12 mouse cellular contexts compared by ENCODE assay signal in genomic region chr3:31047263-31047662, GRCm38 (mm10). TPM values are rescaled to one million over a fixed set of nuclear protein-coding genes. Genes with fewer than 3 reads are reported as not detected.
DNase-seq lines count a peak whose midpoint lies in the region; ATAC-seq and TF ChIP-seq lines count a peak whose summit lies in the region.
"Had no signal": no experiment of that assay in that cellular context is flagged by ENCODE, and none has a peak within 500 bp of the region (broad histone marks: within the 10 kb centered on the region; RNA-seq: fewer than 3 reads in every experiment).

No protein-coding gene starts in this region.

- H3K4me3 ChIP-seq in kidney, adult 2 months (ENCODE audit: insufficient read depth, low read depth, low read length) = no peak overlapping the region
- H3K4me3 ChIP-seq in midbrain, embryonic 15.5 days = no peak overlapping the region
- H3K4me3 ChIP-seq: forebrain, embryonic 15.5 days; heart, embryonic 13.5 days; intestine, embryonic 15.5 days had no signal

- no peak for TF ChIP-seq POLR2A in kidney, adult 2 months (IDR thresholded peaks at IDR 0.05; ENCODE audit: low read depth, low read length)

- 69% methylated on average over 3 of the region's 3 CpGs for WGBS in kidney, adult 2 months
- WGBS in midbrain, embryonic 15.5 days = 76% methylated on average over 3 of the region's 3 CpGs

- no peak overlapping the region for H3K9ac ChIP-seq in midbrain, embryonic 15.5 days
- H3K9ac ChIP-seq: forebrain, embryonic 15.5 days; heart, embryonic 13.5 days; intestine, embryonic 15.5 days had no signal

- TF ChIP-seq CTCF in kidney, adult 2 months (conservative IDR thresholded peaks at IDR 0.05; ENCODE audit: insufficient read depth, insufficient read length, low read depth, low read length) = 0 out of 2 replicates have a peak, but pooled peaks have one; percentile 8

- no peaks in the 10 kb centered on the region; the same call in none of the 2 replicates for H3K36me3 ChIP-seq in kidney, adult 2 months (ENCODE audit: control insufficient read depth, insufficient read depth, low read length)
- H3K36me3 ChIP-seq in midbrain, embryonic 15.5 days (replicated peaks) = 0 out of 2 replicates have a peak, but pooled peaks cover 14% of the 10 kb centered on the region
- H3K36me3 ChIP-seq: forebrain, embryonic 15.5 days had no signal

- ATAC-seq in common myeloid progenitor, adult 5-6 weeks (replicated peaks; ENCODE audit: low read depth, poor library complexity, severe bottlenecking) = peak; percentile 72; the same call in 1 of the 2 replicates
- no peak for ATAC-seq in midbrain, embryonic 15.5 days (replicated peaks)
- ATAC-seq: forebrain, embryonic 15.5 days; intestine, embryonic 15.5 days had no signal

- H3K27ac ChIP-seq in kidney, adult 2 months (ENCODE audit: insufficient read depth, low read depth, low read length) = no peak overlapping the region
- no peak overlapping the region for H3K27ac ChIP-seq in midbrain, embryonic 15.5 days
- H3K27ac ChIP-seq: forebrain, embryonic 15.5 days; heart, embryonic 13.5 days; intestine, embryonic 15.5 days; macrophage had no signal

- no peak overlapping the region for H3K4me2 ChIP-seq in midbrain, embryonic 15.5 days
- H3K4me2 ChIP-seq: forebrain, embryonic 15.5 days; heart, embryonic 13.5 days; intestine, embryonic 15.5 days had no signal

- H3K9me3 ChIP-seq in midbrain, embryonic 15.5 days = no peaks in the 10 kb centered on the region
- H3K9me3 ChIP-seq: forebrain, embryonic 15.5 days; heart, embryonic 13.5 days; intestine, embryonic 15.5 days had no signal

- H3K27me3 ChIP-seq in kidney, adult 2 months (replicated peaks; ENCODE audit: control insufficient read depth, insufficient read depth, low read length) = no peaks in the 10 kb centered on the region
- no peaks in the 10 kb centered on the region for H3K27me3 ChIP-seq in midbrain, embryonic 15.5 days (replicated peaks)
- H3K27me3 ChIP-seq: forebrain, embryonic 15.5 days; heart, embryonic 13.5 days; intestine, embryonic 15.5 days had no signal

- DNase-seq in kidney, adult 2 months = no peak
- DNase-seq in kidney, adult 8-10 months = no peak
- DNase-seq in right cerebral cortex, postnatal 4 days = peak; percentile 12
- no peak for DNase-seq in right cerebral cortex, adult 2 months (ENCODE audit: low spot score in 2 of 2)
- peak; percentile 29 for DNase-seq in thymus, postnatal 25 days
- DNase-seq in gastrocnemius, adult 18-20 months (ENCODE audit: low spot score) = no peak

- H3K4me1 ChIP-seq in kidney, adult 2 months (ENCODE audit: control insufficient read depth, insufficient read depth, low read length) = peaks cover 4% of the 10 kb centered on the region; the same call in 1 of the 2 replicates
- no peaks in the 10 kb centered on the region for H3K4me1 ChIP-seq in midbrain, embryonic 15.5 days
- H3K4me1 ChIP-seq: forebrain, embryonic 15.5 days; heart, embryonic 13.5 days; intestine, embryonic 15.5 days had no signal

RNA-seq across cellular contexts. Expression of gene Skil, which starts 47.6 kb away (rescaled TPM):
- 5.8 and 7.7 TPM in 2 replicates for polyA plus RNA-seq in kidney, adult 2 months (2012; rRNA removed)
- total RNA-seq in common myeloid progenitor, adult 5-6 weeks (2017) = 22.9 and 32.8 TPM in 2 replicates
- polyA plus RNA-seq in midbrain, embryonic 15.5 days (2015; fragmentation: Nextera tagmentation; extraction: Ambion mirVana) = 25.9 and 29.5 TPM in 2 replicates
- 10 to 100 TPM; 13.2 to 17.1 TPM for total RNA-seq in gastrocnemius, adult 18-20 months (2021)

RNA-seq across cellular contexts. Expression of gene Prkci, which starts 51.7 kb away (rescaled TPM):
- polyA plus RNA-seq in kidney, adult 2 months (2012; rRNA removed) = 15.1 and 16.4 TPM in 2 replicates
- 11.3 and 12.9 TPM in 2 replicates for total RNA-seq in common myeloid progenitor, adult 5-6 weeks (2017)
- 24.8 and 27.3 TPM in 2 replicates for polyA plus RNA-seq in midbrain, embryonic 15.5 days (2015; fragmentation: Nextera tagmentation; extraction: Ambion mirVana)
- 1 to 10 TPM; 2.6 to 5.1 TPM for total RNA-seq in gastrocnemius, adult 18-20 months (2021)

Comparison
In these comparisons a context has a peak if more than half of its experiments do, and no peak if none do; other contexts are left out.
1. DNase-seq: peak in right cerebral cortex, postnatal 4 days (single experiment) and thymus, postnatal 25 days (single experiment); none in kidney, adult 2 months (single experiment), kidney, adult 8-10 months (0 of 2), right cerebral cortex, adult 2 months (0 of 2) and gastrocnemius, adult 18-20 months (single experiment).